Mouse (Mus musculus) neutrophil, adult 83 days (primary cell): ENCODE measurements around the gene Kif14. TPM values are rescaled to one million over a fixed set of nuclear protein-coding genes. Genes with fewer than 3 reads are reported as not detected.

Source experiments
- total RNA-seq, 2 experiments: library from RNA; stranded (reverse); gene quantifications; one replicate each; pipeline ENCODE4 v1.2.4; 2023

The Kif14 gene
- total RNA-seq, result 10 to 100 TPM; 23.7 to 24.7 TPM

DNA sequence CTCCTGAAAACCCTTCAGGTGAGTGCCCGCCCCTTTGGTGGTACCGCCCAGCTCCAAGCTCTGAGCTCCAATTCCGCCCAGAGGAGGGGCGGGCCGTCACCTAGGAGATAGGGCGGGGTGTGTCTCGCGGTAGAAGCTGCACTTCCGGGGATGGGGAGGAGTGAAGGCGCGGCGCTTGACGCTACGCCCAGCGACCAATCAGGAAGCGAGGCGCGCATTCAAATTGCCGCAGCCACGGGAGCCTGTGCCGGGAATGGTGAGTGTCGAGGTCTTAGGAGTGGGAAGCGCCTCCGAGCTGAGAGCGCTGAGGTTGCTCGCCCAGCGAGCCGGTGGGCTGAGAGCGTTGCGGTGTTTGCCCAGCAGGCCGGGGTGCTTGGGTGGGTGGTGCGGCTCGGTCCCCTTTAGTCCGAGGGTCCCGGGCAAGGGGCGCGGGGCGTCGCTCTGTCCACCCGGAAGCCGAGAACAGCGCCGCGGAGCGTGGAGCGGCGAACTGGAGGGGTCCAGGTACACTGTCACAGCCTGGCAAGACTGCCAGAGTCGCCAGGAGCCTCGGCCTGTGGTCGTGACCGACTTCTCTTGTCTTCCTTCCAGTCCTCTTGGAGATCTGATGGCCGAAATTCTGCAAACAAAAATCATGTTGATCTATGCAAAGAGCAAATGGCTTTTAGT, at the start of gene Kif14:
Kif14 (plus strand) TSS at position 201 of the 669 bp plus-strand sequence.

Other genes with a start within 250 kb of the Kif14 start
- gene Inava, start 232.1 kb upstream of the Kif14 start, total RNA-seq, result not detected
- not detected for gene Gpr25, start 205.5 kb upstream of the Kif14 start, total RNA-seq
- gene Camsap2, start 120.2 kb upstream of the Kif14 start, total RNA-seq, result 10 to 100 TPM; 16.8 to 17.3 TPM
- 1 to 10 TPM; 4.6 to 5.4 TPM for gene Ddx59, start 51.1 kb upstream of the Kif14 start, total RNA-seq
- 10 to 100 TPM; 16.0 to 17.3 TPM for gene Zfp281, start 158.6 kb downstream of the Kif14 start, total RNA-seq